ENCODE assay signal across 8 mouse cellular contexts in the genomic region with DNA sequence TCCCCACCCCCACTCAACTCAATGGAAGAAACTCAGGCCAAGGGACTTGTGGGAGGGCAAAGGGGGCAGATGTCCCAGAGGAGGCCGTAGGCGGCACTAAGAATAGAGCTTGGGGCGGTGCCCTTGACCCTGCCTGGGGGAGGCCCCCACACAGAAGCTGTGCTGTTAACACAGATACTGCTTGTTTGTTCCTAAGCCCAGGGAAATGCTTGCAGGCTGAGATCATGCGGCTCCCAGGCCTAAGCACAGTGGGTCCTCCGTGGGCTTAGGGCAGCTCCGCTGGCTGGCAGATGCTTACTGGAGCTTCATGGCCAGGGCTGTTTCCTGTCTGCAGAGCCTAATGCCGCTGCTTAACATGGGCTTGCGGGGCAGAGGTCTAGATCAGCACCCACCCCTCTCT. TPM values are rescaled to one million over a fixed set of nuclear protein-coding genes. Genes with fewer than 3 reads are reported as not detected.
DNase-seq lines count a peak whose midpoint lies in the region; ATAC-seq and TF ChIP-seq lines count a peak whose summit lies in the region.

No protein-coding gene starts in this region.

- peak; percentile 90 for ATAC-seq in heart, embryonic 14.5 days (ENCODE audit: insufficient number of reproducible peaks, insufficient read depth, low FRiP score, low read depth)
- peak; percentile 72; the same call in 1 of the 2 replicates for ATAC-seq in limb, embryonic 13.5 days (ENCODE audit: low FRiP score, low read depth)

- H3K36me3 ChIP-seq in heart, embryonic 14.5 days (ENCODE audit: control insufficient read depth, insufficient read depth, low read length), result peaks cover 10% of the 10 kb centered on the region; the same call in 1 of the 2 replicates
- H3K36me3 ChIP-seq in limb, embryonic 13.5 days, result peaks cover 72% of the 10 kb centered on the region

- H3K4me3 ChIP-seq in gastrocnemius, adult 2 months, result no peak overlapping the region
- no peak overlapping the region for H3K4me3 ChIP-seq in heart, embryonic 14.5 days (ENCODE audit: control insufficient read depth in 1 of 2, insufficient read depth in 1 of 2, low read depth in 1 of 2, low read length in 2 of 2)
- no peak overlapping the region for H3K4me3 ChIP-seq in limb, embryonic 13.5 days

- intact Hi-C loops in gastrocnemius, adult 2 months (cut with DNase I), result no loop called here

- 0 out of 2 replicates have a peak overlapping the region, but pooled peaks have one; percentile 18 for H3K4me2 ChIP-seq in heart, embryonic 14.5 days (ENCODE audit: low read length)
- H3K4me2 ChIP-seq in limb, embryonic 13.5 days (replicated peaks), result no peak overlapping the region

- 7% methylated on average over 8 of the region's 8 CpGs for WGBS in heart, embryonic 14.5 days
- WGBS in limb, embryonic 13.5 days, result 62% methylated on average over 8 of the region's 8 CpGs

- peak overlapping the region; percentile 34 for H3K9ac ChIP-seq in heart, embryonic 14.5 days (ENCODE audit: low read length)
- H3K9ac ChIP-seq in limb, embryonic 13.5 days, result no peak overlapping the region

- H3K4me1 ChIP-seq in heart, embryonic 14.5 days (ENCODE audit: control insufficient read depth in 2 of 2, insufficient read depth in 2 of 2, low read length in 2 of 2), result peaks cover 24 to 27% of the 10 kb centered on the region in 2 experiments
- peaks cover 8% of the 10 kb centered on the region for H3K4me1 ChIP-seq in limb, embryonic 13.5 days

- peak; percentile 44 for DNase-seq in gastrocnemius, adult 2 months
- no peak for DNase-seq in gastrocnemius, adult 18-20 months (ENCODE audit: low spot score)
- DNase-seq in embryo, embryonic 10.5 days (ENCODE audit: low spot score), result peak; percentile 35
- DNase-seq in left cerebral cortex, adult 11 months (ENCODE audit: low spot score), result no peak
- DNase-seq in B cell, adult 2 months, result no peak
- no peak for DNase-seq in frontal cortex, postnatal 14 days (ENCODE audit: low spot score in 2 of 2)

- no peak for TF ChIP-seq CTCF in gastrocnemius, adult 2 months (IDR thresholded peaks at IDR 0.05)

- 0 out of 2 replicates have a peak overlapping the region, but pooled peaks have one; percentile 58 for H3K27ac ChIP-seq in gastrocnemius, adult 2 months
- peak overlapping the region; percentile 73 to 88 for H3K27ac ChIP-seq in heart, embryonic 14.5 days (replicated peaks in 1 of 2; ENCODE audit: control insufficient read depth in 1 of 2, insufficient read depth in 1 of 2, low read depth in 2 of 2, low read length in 2 of 2)
- H3K27ac ChIP-seq in limb, embryonic 13.5 days, result peak overlapping the region; percentile 33; the same call in 1 of the 2 replicates

- H3K9me3 ChIP-seq in heart, embryonic 14.5 days (ENCODE audit: control insufficient read depth, low read length), result no peaks in the 10 kb centered on the region
- H3K9me3 ChIP-seq in limb, embryonic 13.5 days, result no peaks in the 10 kb centered on the region; the same call in 1 of the 2 replicates

- no peaks in the 10 kb centered on the region for H3K27me3 ChIP-seq in heart, embryonic 14.5 days (ENCODE audit: control insufficient read depth, insufficient read depth, low read length)
- no peaks in the 10 kb centered on the region for H3K27me3 ChIP-seq in limb, embryonic 13.5 days

RNA-seq across cellular contexts. Expression of gene Mocs1, which starts 44.5 kb away (rescaled TPM):
- 10 to 100 TPM; 18.5 to 19.4 TPM for total RNA-seq in gastrocnemius, adult 2 months (2021)
- total RNA-seq in gastrocnemius, adult 18-20 months (2021), result 10 to 100 TPM; 16.5 to 16.9 TPM
- 5.2 and 6.9 TPM in 2 replicates for polyA plus RNA-seq in heart, embryonic 14.5 days (2014; fragmentation: Nextera tagmentation; extraction: Ambion mirVana)
- polyA plus RNA-seq in limb, embryonic 13.5 days (2015; fragmentation: Nextera tagmentation; extraction: Ambion mirVana), result 5.4 and 5.5 TPM in 2 replicates

Comparison
In these comparisons a context has a peak if more than half of its experiments do, and no peak if none do; other contexts are left out.
1. DNase-seq: peak in gastrocnemius, adult 2 months (single experiment) and embryo, embryonic 10.5 days (single experiment); none in gastrocnemius, adult 18-20 months (single experiment), left cerebral cortex, adult 11 months (single experiment), B cell, adult 2 months (0 of 2) and frontal cortex, postnatal 14 days (0 of 2).
2. Peak in every context shown above with its lines, with median percentiles within 50 percentile points of each other: H3K27ac ChIP-seq.